In genomic region chr7:28656430-28656829, GRCm38 (mm10) we compare ENCODE assay signal across 36 mouse cellular contexts. TPM values are rescaled to one million over a fixed set of nuclear protein-coding genes. Genes with fewer than 3 reads are reported as not detected.
"Had no signal": no experiment of that assay in that cellular context is flagged by ENCODE, and none has a peak within 500 bp of the region (broad histone marks: within the 10 kb centered on the region; RNA-seq: fewer than 3 reads in every experiment).

No protein-coding gene starts in this region.

- H3K27ac ChIP-seq: gastrocnemius, adult 2 months; heart, embryonic 10.5 days; hindbrain, embryonic 13.5 days; hindbrain, embryonic 15.5 days; hindbrain, postnatal 0 days; layer of hippocampus, adult 2 months; left cerebral cortex, adult 2 months; limb, embryonic 13.5 days; limb, embryonic 15.5 days; liver, embryonic 12.5 days; liver, embryonic 14.5 days had no signal

- H3K27me3 ChIP-seq: heart, embryonic 12.5 days; hindbrain, embryonic 13.5 days; hindbrain, embryonic 15.5 days; limb, embryonic 13.5 days; limb, embryonic 15.5 days; liver, embryonic 12.5 days had no signal

- H3K4me1 ChIP-seq: heart, embryonic 10.5 days; heart, embryonic 12.5 days; hindbrain, embryonic 13.5 days; hindbrain, embryonic 15.5 days; limb, embryonic 13.5 days; limb, embryonic 15.5 days; liver, embryonic 12.5 days had no signal

- DNase-seq: gastrocnemius, adult 2 months; gastrocnemius, postnatal 10 days; gastrocnemius, postnatal 25 days; heart, adult 18-20 months; heart, postnatal 10 days; heart, postnatal 36 days; kidney, adult 11 months; kidney, adult 8-10 months; kidney, postnatal 10 days; kidney, postnatal 25 days; kidney, postnatal 4 days; left cerebral cortex, postnatal 4 days had no signal

- H3K36me3 ChIP-seq: heart, embryonic 10.5 days; heart, embryonic 12.5 days; hindbrain, embryonic 13.5 days; hindbrain, embryonic 15.5 days; limb, embryonic 13.5 days; limb, embryonic 15.5 days; liver, embryonic 12.5 days had no signal

- H3K4me3 ChIP-seq: gastrocnemius, adult 2 months; heart, embryonic 10.5 days; heart, embryonic 12.5 days; hindbrain, embryonic 13.5 days; hindbrain, embryonic 15.5 days; layer of hippocampus, adult 2 months; left cerebral cortex, adult 2 months; limb, embryonic 13.5 days; limb, embryonic 15.5 days; liver, embryonic 12.5 days had no signal

- H3K9me3 ChIP-seq: heart, embryonic 10.5 days; hindbrain, embryonic 13.5 days; hindbrain, embryonic 15.5 days; limb, embryonic 15.5 days; liver, embryonic 12.5 days had no signal

RNA-seq across cellular contexts. Expression of gene Acp7, which starts 25.3 kb away (rescaled TPM):
- total RNA-seq: gastrocnemius, adult 2 months; gastrocnemius, postnatal 10 days; gastrocnemius, postnatal 25 days; gastrocnemius, postnatal 4 days; granulocyte monocyte progenitor cell, adult 5-6 weeks; heart, adult 18-20 months; heart, adult 8-10 months; heart, postnatal 10 days; heart, postnatal 36 days; hematopoietic stem cell, adult 5-6 weeks; liver, adult 2 months had no signal
- polyA plus RNA-seq: heart, embryonic 10.5 days; heart, embryonic 12.5 days; heart, embryonic 14.5 days; heart, embryonic 16.5 days; hindbrain, embryonic 11.5 days; hindbrain, embryonic 13.5 days; intestine, embryonic 14.5 days; intestine, embryonic 16.5 days; kidney, embryonic 16.5 days; limb, embryonic 11.5 days; limb, embryonic 13.5 days; liver, adult 2 months; liver, embryonic 12.5 days; liver, embryonic 14.5 days; liver, embryonic 16.5 days had no signal

RNA-seq across cellular contexts. Expression of gene Fbxo27, which starts 36.2 kb away (rescaled TPM):
- total RNA-seq: hematopoietic stem cell, adult 5-6 weeks; liver, adult 2 months had no signal
